Mouse (Mus musculus): Measurements from ENCODE around the gene Mark2. TPM values are rescaled to one million over a fixed set of nuclear protein-coding genes. Genes with fewer than 3 reads are reported as not detected.

Gene Mark2
- polyA plus RNA-seq, 1 experiment from 2014 or later, result 44.3 TPM

- WGBS, result 79% methylated on average over 5 of the region's 7 CpGs
- H3K9me3 ChIP-seq (ENCODE audit: control insufficient read depth, low read length), result no peaks in the 10 kb centered on the region
- H3K27ac ChIP-seq (ENCODE audit: low read depth, low read length), result peak overlapping the region; percentile 67
- H3K4me3 ChIP-seq (ENCODE audit: low read depth, low read length), result no peak overlapping the region
- H3K4me2 ChIP-seq (ENCODE audit: low read depth, low read length), result no peak overlapping the region
- H3K36me3 ChIP-seq (ENCODE audit: control insufficient read depth, insufficient read depth, low read length), result peaks cover 68% of the 10 kb centered on the region
- H3K27me3 ChIP-seq (ENCODE audit: control insufficient read depth, insufficient read depth, low read length), result no peaks in the 10 kb centered on the region
- ATAC-seq (ENCODE audit: low read depth), result no peak
- peaks cover 28% of the 10 kb centered on the region for H3K4me1 ChIP-seq (ENCODE audit: control insufficient read depth, insufficient read depth, low read length)
- H3K9ac ChIP-seq (replicated peaks; ENCODE audit: low read depth, low read length), result peak overlapping the region; percentile 28; the same call in 1 of the 2 replicates
Measured at GRCm38 (mm10) chr19:7276796-7277195, 64.9 kb downstream of the Mark2 start.

GRCm38 (mm10) chr19:7276053-7276659 is 65.5 kb downstream of the Mark2 start:
- Histone ChIP-seq H3K9ac (replicated peaks; ENCODE audit: low read depth, low read length) (peak overlapping the region; percentile 28), H3K27ac (ENCODE audit: low read depth, low read length) (peak overlapping the region; percentile 67), H3K4me1 (ENCODE audit: control insufficient read depth, insufficient read depth, low read length) (peaks cover 30% of the 10 kb centered on the region)

GRCm38 (mm10) chr19:7275131-7275789 is 66.4 kb downstream of the Mark2 start:
- no peaks in the 10 kb centered on the region for H3K9me3 ChIP-seq (ENCODE audit: control insufficient read depth, low read length)
- ATAC-seq (ENCODE audit: low read depth), result no peak
- 52% methylated on average over 7 of the region's 7 CpGs for WGBS
- H3K4me1 ChIP-seq (ENCODE audit: control insufficient read depth, insufficient read depth, low read length), result peaks cover 37% of the 10 kb centered on the region
- peak overlapping the region; percentile 60 for H3K27ac ChIP-seq (ENCODE audit: low read depth, low read length)
- H3K36me3 ChIP-seq (ENCODE audit: control insufficient read depth, insufficient read depth, low read length), result peaks cover 60% of the 10 kb centered on the region
- H3K27me3 ChIP-seq (ENCODE audit: control insufficient read depth, insufficient read depth, low read length), result no peaks in the 10 kb centered on the region
- H3K4me3 ChIP-seq (ENCODE audit: low read depth, low read length), result no peak overlapping the region
- H3K9ac ChIP-seq (replicated peaks; ENCODE audit: low read depth, low read length), result 0 out of 2 replicates have a peak overlapping the region, but pooled peaks have one; percentile 16
- H3K4me2 ChIP-seq (ENCODE audit: low read depth, low read length), result no peak overlapping the region

More at GRCm38 (mm10) chr19:7276053-7276659, 65.5 kb downstream of the Mark2 start:
- Histone ChIP-seq H3K9me3 (ENCODE audit: control insufficient read depth, low read length) (no peaks in the 10 kb centered on the region), H3K4me2 (ENCODE audit: low read depth, low read length) (no peak overlapping the region), H3K27me3 (ENCODE audit: control insufficient read depth, insufficient read depth, low read length) (no peaks in the 10 kb centered on the region), H3K36me3 (ENCODE audit: control insufficient read depth, insufficient read depth, low read length) (peaks cover 68% of the 10 kb centered on the region), H3K4me3 (ENCODE audit: low read depth, low read length) (no peak overlapping the region)
- ATAC-seq (ENCODE audit: low read depth), result peak; percentile 13; the same call in 1 of the 2 replicates
- 26% methylated on average over 7 of the region's 7 CpGs for WGBS

GRCm38 (mm10) chr19:7274326-7274990 is 67.2 kb downstream of the Mark2 start:
- ATAC-seq (ENCODE audit: low read depth), result no peak
- peak overlapping the region; percentile 60; the same call in 1 of the 2 replicates for H3K27ac ChIP-seq (ENCODE audit: low read depth, low read length)
- H3K4me2 ChIP-seq (ENCODE audit: low read depth, low read length), result no peak overlapping the region
- no peak overlapping the region for H3K4me3 ChIP-seq (ENCODE audit: low read depth, low read length)
- H3K9ac ChIP-seq (replicated peaks; ENCODE audit: low read depth, low read length), result no peak overlapping the region
- WGBS, result 65% methylated on average over 12 of the region's 13 CpGs
- H3K27me3 ChIP-seq (ENCODE audit: control insufficient read depth, insufficient read depth, low read length), result no peaks in the 10 kb centered on the region
- H3K9me3 ChIP-seq (ENCODE audit: control insufficient read depth, low read length), result no peaks in the 10 kb centered on the region
- peaks cover 44% of the 10 kb centered on the region for H3K4me1 ChIP-seq (ENCODE audit: control insufficient read depth, insufficient read depth, low read length)
- H3K36me3 ChIP-seq (ENCODE audit: control insufficient read depth, insufficient read depth, low read length), result peaks cover 60% of the 10 kb centered on the region

- Histone ChIP-seq H3K27ac (ENCODE audit: low read depth, low read length) (no peak overlapping the region), H3K9ac (replicated peaks; ENCODE audit: low read depth, low read length) (no peak overlapping the region), H3K36me3 (ENCODE audit: control insufficient read depth, insufficient read depth, low read length) (peaks cover 60% of the 10 kb centered on the region), H3K27me3 (ENCODE audit: control insufficient read depth, insufficient read depth, low read length) (no peaks in the 10 kb centered on the region), H3K9me3 (ENCODE audit: control insufficient read depth, low read length) (no peaks in the 10 kb centered on the region), H3K4me3 (ENCODE audit: low read depth, low read length) (no peak overlapping the region), H3K4me1 (ENCODE audit: control insufficient read depth, insufficient read depth, low read length) (peaks cover 44% of the 10 kb centered on the region), H3K4me2 (ENCODE audit: low read depth, low read length) (no peak overlapping the region)
- 91% methylated on average over 4 of the region's 4 CpGs for WGBS
- no peak for ATAC-seq (ENCODE audit: low read depth)
Measured at GRCm38 (mm10) chr19:7273486-7273885, 68.2 kb downstream of the Mark2 start.

GRCm38 (mm10) chr19:7269290-7270044 is 72.2 kb downstream of the Mark2 start:
- peak; percentile 9; the same call in 1 of the 2 replicates for ATAC-seq (ENCODE audit: low read depth)

GRCm38 (mm10) chr19:7268722-7269090 is 73.0 kb downstream of the Mark2 start:
- under 1% methylated on average over 29 of the region's 30 CpGs for whole genome bisulfite sequencing
- Histone ChIP-seq H3K4me1 (ENCODE audit: control insufficient read depth, insufficient read depth, low read length) (peaks cover 47% of the 10 kb centered on the region), H3K36me3 (ENCODE audit: control insufficient read depth, insufficient read depth, low read length) (peaks cover 26% of the 10 kb centered on the region), H3K27ac (ENCODE audit: low read depth, low read length) (peak overlapping the region; percentile 95), H3K9ac (replicated peaks; ENCODE audit: low read depth, low read length) (peak overlapping the region; percentile 82), H3K4me3 (ENCODE audit: low read depth, low read length) (peak overlapping the region; percentile 77), H3K9me3 (ENCODE audit: control insufficient read depth, low read length) (no peaks in the 10 kb centered on the region), H3K4me2 (ENCODE audit: low read depth, low read length) (peak overlapping the region; percentile 88), H3K27me3 (ENCODE audit: control insufficient read depth, insufficient read depth, low read length) (no peaks in the 10 kb centered on the region)
- peak; percentile 26 for ATAC-seq (ENCODE audit: low read depth)

More at GRCm38 (mm10) chr19:7269290-7270044, 72.2 kb downstream of the Mark2 start:
- H3K4me1 ChIP-seq (ENCODE audit: control insufficient read depth, insufficient read depth, low read length), result peaks cover 50% of the 10 kb centered on the region
- peak overlapping the region; percentile 77 for H3K4me3 ChIP-seq (ENCODE audit: low read depth, low read length)
- H3K27ac ChIP-seq (ENCODE audit: low read depth, low read length), result peak overlapping the region; percentile 95; the same call in 1 of the 2 replicates
- 9% methylated on average over 11 of the region's 11 CpGs for WGBS
- H3K4me2 ChIP-seq (ENCODE audit: low read depth, low read length), result peak overlapping the region; percentile 88
- peak overlapping the region; percentile 82 for H3K9ac ChIP-seq (replicated peaks; ENCODE audit: low read depth, low read length)
- no peaks in the 10 kb centered on the region for H3K9me3 ChIP-seq (ENCODE audit: control insufficient read depth, low read length)
- H3K27me3 ChIP-seq (ENCODE audit: control insufficient read depth, insufficient read depth, low read length), result no peaks in the 10 kb centered on the region
- H3K36me3 ChIP-seq (ENCODE audit: control insufficient read depth, insufficient read depth, low read length), result peaks cover 32% of the 10 kb centered on the region

- ATAC-seq (ENCODE audit: low read depth), result peak; percentile 69
- peaks cover 19% of the 10 kb centered on the region for H3K36me3 ChIP-seq (ENCODE audit: control insufficient read depth, insufficient read depth, low read length)
- H3K27me3 ChIP-seq (ENCODE audit: control insufficient read depth, insufficient read depth, low read length), result no peaks in the 10 kb centered on the region
- H3K9me3 ChIP-seq (ENCODE audit: control insufficient read depth, low read length), result no peaks in the 10 kb centered on the region
- peak overlapping the region; percentile 95 for H3K27ac ChIP-seq (ENCODE audit: low read depth, low read length)
- peak overlapping the region; percentile 88 for H3K4me2 ChIP-seq (ENCODE audit: low read depth, low read length)
- peaks cover 47% of the 10 kb centered on the region for H3K4me1 ChIP-seq (ENCODE audit: control insufficient read depth, insufficient read depth, low read length)
- peak overlapping the region; percentile 82 for H3K9ac ChIP-seq (replicated peaks; ENCODE audit: low read depth, low read length)
- H3K4me3 ChIP-seq (ENCODE audit: low read depth, low read length), result peak overlapping the region; percentile 77
- under 1% methylated on average over 68 of the region's 97 CpGs for WGBS
Measured at GRCm38 (mm10) chr19:7267781-7268721, 73.6 kb downstream of the Mark2 start.

Data from neural tube, embryonic 14.5 days (tissue).